Mouse (Mus musculus) G1E (cell line): Measurements from ENCODE around the gene Rhoj. TPM values are rescaled to one million over a fixed set of nuclear protein-coding genes. Genes with fewer than 3 reads are reported as not detected.

Experiments
- ATAC-seq: 2 replicates; pipeline ENCODE4 v1.8.0; 2016; ENCODE audit warnings: mild to moderate bottlenecking; ENCODE audit not compliant: insufficient number of reproducible peaks, poor library complexity, low FRiP score, severe bottlenecking; ENCODE audit errors: extremely low read depth
- DNase-seq: peaks from one replicate; pipeline ENCODE4 v3.0.0; 2012; ENCODE audit warnings: low spot score
- H3K27me3 ChIP-seq: 2 replicates; pipeline ENCODE4 v1.6.1; 2012; ENCODE audit warnings: mild to moderate bottlenecking, low read length, inconsistent platforms; ENCODE audit not compliant: insufficient read depth
- H3K36me3 ChIP-seq: replicated peaks from 2 replicates; pipeline ENCODE3; 2012; ENCODE audit warnings: mild to moderate bottlenecking, inconsistent platforms
- H3K4me1 ChIP-seq: 2 replicates; pipeline ENCODE4 v1.6.1; 2012; ENCODE audit warnings: low read depth, low read length, inconsistent platforms, mixed read lengths; ENCODE audit not compliant: insufficient read depth
- H3K4me3 ChIP-seq: 2 replicates; pipeline ENCODE4 v1.5.1; 2012; ENCODE audit warnings: low read depth, mild to moderate bottlenecking, inconsistent platforms, low read length, moderate library complexity, mixed read lengths
- H3K9me3 ChIP-seq: replicated peaks from 2 replicates; pipeline ENCODE4 v1.6.1; 2012; ENCODE audit warnings: inconsistent platforms
- CTCF ChIP-seq: IDR thresholded peaks from 2 replicates; pipeline ENCODE4 v1.5.1; 2012; ENCODE audit warnings: low read depth, low read length, inconsistent platforms, mixed read lengths
- GATA1 ChIP-seq: IDR thresholded peaks from 2 replicates; pipeline ENCODE4 v1.6.1; 2012; ENCODE audit warnings: borderline replicate concordance, low read length, inconsistent platforms, mixed read lengths
- GATA2 ChIP-seq: IDR thresholded peaks from 2 replicates; pipeline ENCODE4 v1.6.1; 2012; ENCODE audit warnings: low read depth, low read length, inconsistent platforms, borderline replicate concordance
- POLR2AphosphoS5 ChIP-seq: IDR thresholded peaks from 2 replicates; pipeline ENCODE4 v1.6.1; 2012; ENCODE audit warnings: low read depth, low read length, inconsistent platforms; ENCODE audit not compliant: insufficient replicate concordance
- TAL1 ChIP-seq: conservative IDR thresholded peaks from 2 replicates; pipeline ENCODE4 v1.6.1; 2012; ENCODE audit warnings: low read depth, low read length, inconsistent platforms, mixed read lengths
- polyA plus RNA-seq: library from polyadenylated mRNA; stranded (reverse); fragments of >175 nt; gene quantifications from 2 replicates; pipeline ENCODE4 v1.2.3, GENCODE M21; 2012
- total RNA-seq, 2 experiments: library from RNA; stranded (forward) in 1 of 2; stranded (reverse) in 1 of 2; fragments of 200-1000 nt in 1 of 2; fragments of >200 nt in 1 of 2; fragmentation: Nextera tagmentation in 1 of 2; gene quantifications; 2 replicates each; pipeline ENCODE4 v1.2.3; 2014 to 2017

Rhoj gene
- total and polyA plus RNA-seq, 3 experiments: 0.22 TPM; not detected in 2

- peaks cover 3% of the 10 kb centered on the region; the same call in 1 of the 2 replicates for H3K4me1 ChIP-seq
- no peak for ATAC-seq
Measured at GRCm38 (mm10) chr12:75354354-75354753, 46.2 kb downstream of the Rhoj start.

GRCm38 (mm10) chr12:75357781-75358180 is 49.7 kb downstream of the Rhoj start:
- Histone ChIP-seq H3K4me1 (peaks cover 3% of the 10 kb centered on the region; the same call in 1 of the 2 replicates), H3K36me3 (no peaks in the 10 kb centered on the region), H3K9me3 (no peaks in the 10 kb centered on the region), H3K4me3 (no peak overlapping the region), H3K27me3 (peaks cover 14% of the 10 kb centered on the region; the same call in 1 of the 2 replicates)
- ATAC-seq: no peak
- TF ChIP-seq CTCF: no peak
- TF ChIP-seq TAL1: no peak
- no peak for TF ChIP-seq GATA1
- no peak for TF ChIP-seq GATA2
- no peak for TF ChIP-seq POLR2AphosphoS5
- no peak for DNase-seq

More at GRCm38 (mm10) chr12:75354354-75354753, 46.2 kb downstream of the Rhoj start:
- no peak for DNase-seq
- TF ChIP-seq POLR2AphosphoS5 (no peak), CTCF (no peak), GATA2 (no peak), GATA1 (no peak), TAL1 (no peak)
- H3K4me3 ChIP-seq: no peak overlapping the region
- no peaks in the 10 kb centered on the region for H3K36me3 ChIP-seq
- H3K27me3 ChIP-seq: peaks cover 15% of the 10 kb centered on the region; the same call in 1 of the 2 replicates
- H3K9me3 ChIP-seq: no peaks in the 10 kb centered on the region

GRCm38 (mm10) chr12:75358714-75359113 is 50.6 kb downstream of the Rhoj start:
- H3K27me3 ChIP-seq: peaks cover 14% of the 10 kb centered on the region; the same call in 1 of the 2 replicates
- TF ChIP-seq POLR2AphosphoS5: no peak
- TF ChIP-seq CTCF: no peak
- TF ChIP-seq GATA2: no peak
- TF ChIP-seq GATA1: no peak
- H3K36me3 ChIP-seq: no peaks in the 10 kb centered on the region
- no peak overlapping the region for H3K4me3 ChIP-seq
- ATAC-seq (no peak), DNase-seq (no peak)
- H3K4me1 ChIP-seq: peaks cover 3% of the 10 kb centered on the region; the same call in 1 of the 2 replicates
- no peaks in the 10 kb centered on the region for H3K9me3 ChIP-seq

- ATAC-seq: no peak
- Histone ChIP-seq H3K36me3 (no peaks in the 10 kb centered on the region), H3K4me1 (peaks cover 3% of the 10 kb centered on the region; the same call in 1 of the 2 replicates), H3K9me3 (no peaks in the 10 kb centered on the region), H3K4me3 (no peak overlapping the region), H3K27me3 (peaks cover 14% of the 10 kb centered on the region; the same call in 1 of the 2 replicates)
- no peak for DNase-seq
- TF ChIP-seq GATA2: no peak
- no peak for TF ChIP-seq GATA1
- TF ChIP-seq CTCF: no peak
- TF ChIP-seq POLR2AphosphoS5: no peak
- TF ChIP-seq TAL1: no peak
Measured at GRCm38 (mm10) chr12:75359500-75359899, 51.4 kb downstream of the Rhoj start.

GRCm38 (mm10) chr12:75359921-75360482 is 51.9 kb downstream of the Rhoj start:
- Histone ChIP-seq H3K4me1 (peaks cover 3% of the 10 kb centered on the region; the same call in 1 of the 2 replicates), H3K9me3 (no peaks in the 10 kb centered on the region), H3K36me3 (no peaks in the 10 kb centered on the region), H3K4me3 (no peak overlapping the region), H3K27me3 (peaks cover 11% of the 10 kb centered on the region; the same call in 1 of the 2 replicates)
- no peak for ATAC-seq
- no peak for TF ChIP-seq GATA2
- no peak for TF ChIP-seq CTCF
- TF ChIP-seq TAL1: no peak
- no peak for TF ChIP-seq GATA1
- no peak for TF ChIP-seq POLR2AphosphoS5
- no peak for DNase-seq

- DNase-seq: no peak
- TF ChIP-seq CTCF: no peak
- TF ChIP-seq GATA2: no peak
- TF ChIP-seq GATA1: no peak
- TF ChIP-seq TAL1: no peak
- no peak for TF ChIP-seq POLR2AphosphoS5
- H3K27me3 ChIP-seq: peaks cover 7% of the 10 kb centered on the region; the same call in 1 of the 2 replicates
- ATAC-seq: no peak
- no peak overlapping the region for H3K4me3 ChIP-seq
- H3K36me3 ChIP-seq: no peaks in the 10 kb centered on the region
- H3K9me3 ChIP-seq: no peaks in the 10 kb centered on the region
- no peaks in the 10 kb centered on the region for H3K4me1 ChIP-seq
Measured at GRCm38 (mm10) chr12:75362456-75362855, 54.3 kb downstream of the Rhoj start.
